In the genomic region with DNA sequence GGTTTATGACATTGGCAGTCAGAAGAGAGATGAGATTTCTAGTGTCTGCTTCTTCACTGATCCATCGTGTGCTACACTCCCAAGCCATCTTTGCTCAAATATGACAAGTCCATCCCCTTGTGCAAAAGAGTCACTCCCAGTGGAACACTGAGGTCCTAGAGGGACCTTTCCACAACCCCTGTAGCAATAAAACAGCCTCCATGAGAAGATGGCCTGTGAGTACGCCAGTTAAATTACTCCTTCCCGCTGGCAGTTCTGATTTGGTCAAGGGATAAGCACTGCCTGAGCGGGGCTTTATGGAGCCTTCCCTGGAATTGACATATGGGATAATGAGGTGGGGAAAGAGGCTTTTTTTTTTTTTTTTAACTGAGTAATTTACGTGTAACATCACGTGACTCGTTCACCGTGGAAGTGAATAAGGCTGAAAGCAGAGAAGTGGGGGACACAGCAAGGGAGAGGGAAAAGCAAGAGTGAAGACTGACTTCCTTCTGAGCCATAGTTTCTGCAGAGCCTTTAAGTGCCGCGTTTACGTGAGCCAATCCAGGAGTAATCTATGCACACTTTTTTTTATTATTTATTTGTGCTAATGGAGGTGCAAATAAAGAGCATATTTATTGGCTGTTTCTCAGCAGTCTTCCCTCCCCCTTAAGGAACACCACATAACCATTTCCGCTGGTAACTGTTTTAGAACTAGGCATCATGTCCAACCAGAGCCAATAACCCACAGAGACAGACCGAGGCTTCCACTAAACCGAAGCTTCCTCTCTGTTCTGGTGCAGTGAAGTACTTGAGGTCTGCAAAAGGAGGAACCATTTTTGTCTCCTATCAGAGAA, we compare ENCODE assay signal across 7 mouse cellular contexts. TPM values are rescaled to one million over a fixed set of nuclear protein-coding genes. Genes with fewer than 3 reads are reported as not detected.
DNase-seq lines count a peak whose midpoint lies in the region; ATAC-seq and TF ChIP-seq lines count a peak whose summit lies in the region.

A gene (minus strand): TSS at position 102 of the 833 bp plus-strand sequence.

- H3K4me1 ChIP-seq in ES-Bruce4 (ENCODE audit: control insufficient read depth, insufficient read depth, low read length) = no peaks in the 10 kb centered on the region
- H3K4me1 ChIP-seq in embryonic facial prominence, embryonic 12.5 days = peaks cover 16% of the 10 kb centered on the region; the same call in 1 of the 2 replicates
- H3K4me1 ChIP-seq in heart, adult 2 months (ENCODE audit: control insufficient read depth, insufficient read depth, low read length) = peaks cover 7% of the 10 kb centered on the region
- H3K4me1 ChIP-seq in liver, embryonic 11.5 days (replicated peaks; ENCODE audit: control insufficient read depth, insufficient read depth, low read length) = peaks cover 8% of the 10 kb centered on the region

- H3K79me2 ChIP-seq in heart, adult 2 months (replicated peaks; ENCODE audit: control insufficient read depth, insufficient read depth, low read length) = peaks cover 5% of the 10 kb centered on the region; the same call in 1 of the 2 replicates

- peak within 1 kb of the TSS; percentile 89 for H3K4me2 ChIP-seq in embryonic facial prominence, embryonic 12.5 days (replicated peaks)
- peak within 1 kb of the TSS; percentile 94 for H3K4me2 ChIP-seq in liver, embryonic 11.5 days

- no peaks in the 10 kb centered on the region for H3K9me3 ChIP-seq in ES-Bruce4 (replicated peaks; ENCODE audit: control insufficient read depth, insufficient read depth, low read length, poor library complexity, severe bottlenecking)
- H3K9me3 ChIP-seq in embryonic facial prominence, embryonic 12.5 days = no peaks in the 10 kb centered on the region
- H3K9me3 ChIP-seq in liver, embryonic 11.5 days (ENCODE audit: control insufficient read depth, low read length) = no peaks in the 10 kb centered on the region

- intact Hi-C loops in heart, adult 2 months (cut with DNase I) = loop anchor here (1.0 kb wide), 1 partner anchor 30 kb away; no protein-coding TSS in a partner anchor

- TF ChIP-seq POLR2A in ES-Bruce4 (IDR thresholded peaks at IDR 0.05; ENCODE audit: insufficient read depth, low read length) = no peak
- peak; percentile 35; the same call in 1 of the 2 replicates for TF ChIP-seq POLR2A in heart, adult 2 months (IDR thresholded peaks at IDR 0.05; ENCODE audit: insufficient read depth, low read depth, low read length)

- DNase-seq in adrenal gland, postnatal 10 days = peak; percentile 38
- DNase-seq in heart, adult 2 months = peak; percentile 40 to 54
- DNase-seq in kidney, adult 9 months = peak; percentile 48
- DNase-seq in liver, embryonic 11.5 days (ENCODE audit: low spot score) = no peak
- peak; percentile 56 for DNase-seq in naive thymus-derived CD4-positive, alpha-beta T cell, adult 2 months (ENCODE audit: low read depth)

- no peak for TF ChIP-seq EP300 in ES-Bruce4 (IDR thresholded peaks at IDR 0.05; ENCODE audit: insufficient read depth, low read depth, low read length)
- TF ChIP-seq EP300 in heart, adult 2 months (IDR thresholded peaks at IDR 0.05; ENCODE audit: insufficient read depth, low read depth, low read length) = no peak

- H3K4me3 ChIP-seq in ES-Bruce4 (ENCODE audit: low read depth, low read length) = peak within 1 kb of the TSS; percentile 97
- H3K4me3 ChIP-seq in embryonic facial prominence, embryonic 12.5 days = peak within 1 kb of the TSS; percentile 87
- peak within 1 kb of the TSS; percentile 99 for H3K4me3 ChIP-seq in heart, adult 2 months
- H3K4me3 ChIP-seq in liver, embryonic 11.5 days (ENCODE audit: low read depth, low read length) = peak within 1 kb of the TSS; percentile 95

- peak within 1 kb of the TSS; percentile 82 for H3K9ac ChIP-seq in ES-Bruce4 (ENCODE audit: low read depth, poor library complexity, severe bottlenecking)
- H3K9ac ChIP-seq in embryonic facial prominence, embryonic 12.5 days = peak within 1 kb of the TSS; percentile 83
- H3K9ac ChIP-seq in heart, adult 2 months (ENCODE audit: low read depth, low read length) = peak within 1 kb of the TSS; percentile 94
- peak within 1 kb of the TSS; percentile 88 for H3K9ac ChIP-seq in liver, embryonic 11.5 days (ENCODE audit: low read depth, low read length)

- H3K27ac ChIP-seq in ES-Bruce4 (ENCODE audit: insufficient read depth, low read length) = peak within 1 kb of the TSS; percentile 87
- H3K27ac ChIP-seq in embryonic facial prominence, embryonic 12.5 days = peak within 1 kb of the TSS; percentile 98
- H3K27ac ChIP-seq in heart, adult 2 months = peak within 1 kb of the TSS; percentile 99
- peak within 1 kb of the TSS; percentile 91 for H3K27ac ChIP-seq in liver, embryonic 11.5 days (ENCODE audit: low read depth, low read length)

- no peaks in the 10 kb centered on the region for H3K36me3 ChIP-seq in ES-Bruce4 (ENCODE audit: control insufficient read depth, insufficient read depth, low read length, poor library complexity, severe bottlenecking)
- H3K36me3 ChIP-seq in embryonic facial prominence, embryonic 12.5 days = no peaks in the 10 kb centered on the region
- peaks cover 3% of the 10 kb centered on the region; the same call in 1 of the 2 replicates for H3K36me3 ChIP-seq in heart, adult 2 months (ENCODE audit: control insufficient read depth, insufficient read depth, low read length)
- no peaks in the 10 kb centered on the region for H3K36me3 ChIP-seq in liver, embryonic 11.5 days (ENCODE audit: control insufficient read depth, insufficient read depth, low read length)

- no peak for TF ChIP-seq CTCF in ES-Bruce4 (IDR thresholded peaks at IDR 0.05; ENCODE audit: low read depth, low read length)
- TF ChIP-seq CTCF in heart, adult 2 months (IDR thresholded peaks at IDR 0.05) = no peak

- no peak for ATAC-seq in embryonic facial prominence, embryonic 12.5 days (ENCODE audit: insufficient number of reproducible peaks, insufficient read depth, low FRiP score, low TSS enrichment)
- ATAC-seq in liver, embryonic 11.5 days (replicated peaks; ENCODE audit: low FRiP score) = no peak

- no peaks in the 10 kb centered on the region for H3K27me3 ChIP-seq in ES-Bruce4 (ENCODE audit: control insufficient read depth, insufficient read depth, low read length, poor library complexity, severe bottlenecking)
- H3K27me3 ChIP-seq in embryonic facial prominence, embryonic 12.5 days = no peaks in the 10 kb centered on the region
- no peaks in the 10 kb centered on the region for H3K27me3 ChIP-seq in heart, adult 2 months (ENCODE audit: control insufficient read depth, insufficient read depth, low read length)
- no peaks in the 10 kb centered on the region for H3K27me3 ChIP-seq in liver, embryonic 11.5 days (replicated peaks; ENCODE audit: control insufficient read depth, insufficient read depth, low read length)

- WGBS in embryonic facial prominence, embryonic 12.5 days = 12% methylated on average over 14 of the region's 14 CpGs
- WGBS in heart, adult 2 months = 5% methylated on average over 14 of the region's 14 CpGs
- WGBS in liver, embryonic 11.5 days = 6% methylated on average over 14 of the region's 14 CpGs

RNA-seq across cellular contexts. Expression of the gene that starts here (rescaled TPM):
- polyA plus RNA-seq in ES-Bruce4 (2011; ENCODE audit: insufficient read depth, insufficient read length, low read depth, missing spikeins) = 41.3 and 42.9 TPM in 2 replicates
- total RNA-seq in adrenal gland, postnatal 10 days (2021) = 10 to 100 TPM; 32.4 to 37.4 TPM
- 63.0 and 65.7 TPM in 2 replicates for polyA plus RNA-seq in embryonic facial prominence, embryonic 12.5 days (2016; fragmentation: Nextera tagmentation; extraction: Ambion mirVana)
- total RNA-seq in heart, adult 2 months (2021) = 10 to 100 TPM; 36.0 to 39.1 TPM
- 16.5 and 20.3 TPM in 2 replicates for polyA plus RNA-seq in heart, adult 2 months (2012; rRNA removed)
- polyA plus RNA-seq in liver, embryonic 11.5 days (2014; fragmentation: Nextera tagmentation; extraction: Ambion mirVana) = 48.7 and 55.2 TPM in 2 replicates
